Mouse (Mus musculus) limb, embryonic 11.5 days (tissue): ENCODE results near the gene Pou2f3. TPM values are rescaled to one million over a fixed set of nuclear protein-coding genes. Genes with fewer than 3 reads are reported as not detected.
"Not testable (repeated sequence)": the region's sequence is repeated elsewhere in the genome, so short reads cannot be mapped to it uniquely, and the experiment has no call there.

Experiments
- ATAC-seq: fragments of 200-750 bp; cut with Nextera tagmentation; 2 replicates; pipeline ENCODE4 v1.8.0; 2017; ENCODE audit warnings: low read depth; ENCODE audit not compliant: insufficient number of reproducible peaks, low FRiP score, low TSS enrichment
- DNase-seq: peaks from one replicate; pipeline ENCODE4 v3.0.0-alpha.2; 2015; ENCODE audit warnings: low spot score
- H3K27ac ChIP-seq: fragments of 300-500 bp; sonication (generic); replicated peaks from 2 replicates; pipeline ENCODE4 v1.5.1; 2014; ENCODE audit warnings: low read depth, mild to moderate bottlenecking, low read length
- H3K27me3 ChIP-seq: fragments of 300-500 bp; sonication (generic); 2 replicates; pipeline ENCODE4 v1.6.1; 2014; ENCODE audit warnings: mild to moderate bottlenecking, low read length, mixed read lengths; ENCODE audit not compliant: control insufficient read depth, insufficient read depth
- H3K36me3 ChIP-seq: fragments of 300-500 bp; sonication (generic); 2 replicates; pipeline ENCODE4 v1.6.1; 2014; ENCODE audit warnings: mild to moderate bottlenecking, low read length, moderate library complexity, mixed read lengths; ENCODE audit not compliant: control insufficient read depth, insufficient read depth
- H3K4me1 ChIP-seq: fragments of 300-500 bp; sonication (generic); 2 replicates; pipeline ENCODE4 v1.6.1; 2014; ENCODE audit warnings: low read length, mixed read lengths; ENCODE audit not compliant: control insufficient read depth, insufficient read depth
- H3K4me2 ChIP-seq: fragments of 300-500 bp; sonication (generic); 2 replicates; pipeline ENCODE4 v1.6.1; 2014; ENCODE audit warnings: low read depth, mild to moderate bottlenecking, moderate library complexity; ENCODE audit not compliant: severe bottlenecking
- H3K4me3 ChIP-seq: fragments of 300-500 bp; sonication (generic); 2 replicates; pipeline ENCODE4 v1.5.1; 2014; ENCODE audit warnings: low read depth, low read length
- H3K9ac ChIP-seq: fragments of 300-500 bp; sonication (generic); 2 replicates; pipeline ENCODE4 v1.6.1; 2014; ENCODE audit warnings: mild to moderate bottlenecking, low read length
- H3K9me3 ChIP-seq: fragments of 300-500 bp; sonication (generic); 2 replicates; pipeline ENCODE4 v1.6.1; 2016; ENCODE audit warnings: low read length; ENCODE audit not compliant: control insufficient read depth
- whole genome bisulfite sequencing: fragments of 180-500 bp; shearing (Covaris S2); extraction: QIAGEN DNeasy Blood & Tissue Kit; methylation state at CpG from one replicate; pipeline ENCODE4 v1.1.7; 2014; 5-methylcytosine and 5-hydroxymethylcytosine counted together
- polyA plus RNA-seq: library from polyadenylated mRNA; unstranded; fragments of >200 nt; fragmentation: Nextera tagmentation; extraction: Ambion mirVana; gene quantifications from 2 replicates; pipeline ENCODE4 v1.2.1, GENCODE M21; 2014

The Pou2f3 gene
- polyA plus RNA-seq, 1 experiment from 2014 or later, result not detected

DNA sequence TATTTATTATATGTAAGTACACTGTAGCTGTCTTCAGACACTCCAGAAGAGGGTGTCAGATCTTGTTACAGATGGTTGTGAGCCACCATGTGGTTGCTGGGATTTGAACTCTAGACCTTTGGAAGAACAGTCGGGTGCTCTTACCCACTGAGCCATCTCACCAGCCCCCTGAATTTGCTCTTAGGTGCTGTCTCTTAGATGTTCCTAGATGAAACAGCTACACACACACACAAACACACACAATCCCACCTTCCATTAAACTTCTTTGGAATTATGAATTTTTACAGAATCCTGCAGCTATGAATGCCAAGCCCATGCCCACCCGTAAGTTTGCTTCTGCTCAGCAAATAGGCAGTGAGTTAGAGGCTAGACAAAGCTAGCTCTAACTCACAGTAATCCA, 88.2 kb downstream of the Pou2f3 start:
- H3K36me3 ChIP-seq, H3K9me3 ChIP-seq, ATAC-seq, H3K9ac ChIP-seq, DNase-seq, H3K27me3 ChIP-seq, H3K4me1 ChIP-seq, H3K27ac ChIP-seq, H3K4me2 ChIP-seq, H3K4me3 ChIP-seq: not testable (repeated sequence)
- 95% methylated on average over 2 of the region's 2 CpGs for WGBS

DNA sequence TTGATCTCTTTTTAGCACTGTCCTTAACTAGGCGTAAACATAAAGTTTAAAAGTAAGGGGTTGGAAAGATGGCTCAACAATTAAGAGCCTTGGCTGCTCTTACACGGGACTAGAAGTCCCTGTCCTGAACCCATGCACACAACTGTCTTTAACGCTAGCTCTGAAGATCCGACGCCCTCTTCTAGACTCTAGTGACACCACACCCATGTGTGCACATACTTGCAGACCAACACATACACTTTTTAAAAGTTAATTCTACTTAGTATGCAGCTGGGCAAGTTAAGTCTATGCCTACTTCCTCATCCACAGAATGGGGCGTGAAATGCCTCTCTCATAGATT, 93.2 kb downstream of the Pou2f3 start:
- no peak overlapping the region for H3K27ac ChIP-seq
- no peaks in the 10 kb centered on the region for H3K9me3 ChIP-seq
- 0 out of 2 replicates have a peak, but pooled peaks cover 4% of the 10 kb centered on the region for H3K27me3 ChIP-seq
- WGBS, result 81% methylated on average over 6 of the region's 6 CpGs
- peak overlapping the region; percentile 84; the same call in 1 of the 2 replicates for H3K4me2 ChIP-seq
- H3K4me3 ChIP-seq, result no peak overlapping the region
- H3K36me3 ChIP-seq, result no peaks in the 10 kb centered on the region
- no peak overlapping the region for H3K9ac ChIP-seq
- DNase-seq (no peak), ATAC-seq (no peak)
- H3K4me1 ChIP-seq, result no peaks in the 10 kb centered on the region

DNA sequence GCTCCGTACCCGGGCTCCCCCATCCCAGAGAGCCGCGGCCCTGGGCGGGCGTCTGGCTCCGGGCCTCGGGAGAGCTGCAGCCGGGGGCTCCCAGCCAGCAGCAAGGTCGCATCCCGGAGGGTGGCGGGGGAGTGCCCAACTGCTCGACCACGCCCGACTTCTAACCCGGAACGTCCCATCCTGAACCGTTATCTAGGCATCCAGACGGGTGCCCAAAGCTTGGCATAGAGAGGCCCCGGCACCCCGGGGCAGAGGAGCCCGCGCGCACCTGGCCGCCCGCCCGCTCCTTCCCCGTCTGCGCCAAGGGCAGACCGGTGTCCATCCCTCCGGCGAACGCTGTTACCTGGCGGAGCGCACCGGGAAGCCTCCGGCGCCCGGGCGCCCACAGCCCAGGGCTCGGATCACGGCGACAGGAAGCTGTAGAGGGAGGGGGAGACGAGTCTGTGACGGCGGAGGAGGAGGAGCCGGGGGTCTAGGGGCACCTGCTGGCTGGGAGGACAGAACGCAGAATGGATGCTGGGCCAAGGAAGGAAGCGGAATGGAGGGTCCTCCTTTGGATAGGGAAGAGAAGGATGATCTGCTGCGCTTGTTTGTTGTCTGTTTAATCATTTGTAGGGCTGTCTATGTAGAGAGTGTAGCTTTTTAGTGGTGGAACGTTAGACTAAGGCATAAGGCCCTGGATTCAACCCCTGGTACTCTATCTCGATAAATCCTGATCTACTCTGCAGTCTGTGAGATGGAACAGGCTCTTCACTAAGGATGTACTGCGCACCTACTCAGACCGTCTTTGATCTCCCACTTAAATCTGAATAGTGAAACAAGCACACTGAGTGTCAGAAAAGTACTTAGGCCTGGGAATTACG, 93.8 kb downstream of the Pou2f3 start, which contains the start of gene Tmem136:
Tmem136 (minus strand) TSS at position 437 of the 863 bp plus-strand sequence.
- Histone ChIP-seq H3K4me2 (peak within 1 kb of the TSS; percentile 84), H3K4me3 (peak within 1 kb of the TSS; percentile 90), H3K9ac (peak within 1 kb of the TSS; percentile 85), H3K4me1 (no peaks in the 10 kb centered on the region), H3K27me3 (0 out of 2 replicates have a peak, but pooled peaks cover 4% of the 10 kb centered on the region), H3K36me3 (no peaks in the 10 kb centered on the region), H3K9me3 (no peaks in the 10 kb centered on the region), H3K27ac (no peak within 1 kb of the TSS)
- DNase-seq (peak; percentile 80), ATAC-seq (peak; percentile 62)
- 4% methylated on average over 55 of the region's 55 CpGs for WGBS

DNA sequence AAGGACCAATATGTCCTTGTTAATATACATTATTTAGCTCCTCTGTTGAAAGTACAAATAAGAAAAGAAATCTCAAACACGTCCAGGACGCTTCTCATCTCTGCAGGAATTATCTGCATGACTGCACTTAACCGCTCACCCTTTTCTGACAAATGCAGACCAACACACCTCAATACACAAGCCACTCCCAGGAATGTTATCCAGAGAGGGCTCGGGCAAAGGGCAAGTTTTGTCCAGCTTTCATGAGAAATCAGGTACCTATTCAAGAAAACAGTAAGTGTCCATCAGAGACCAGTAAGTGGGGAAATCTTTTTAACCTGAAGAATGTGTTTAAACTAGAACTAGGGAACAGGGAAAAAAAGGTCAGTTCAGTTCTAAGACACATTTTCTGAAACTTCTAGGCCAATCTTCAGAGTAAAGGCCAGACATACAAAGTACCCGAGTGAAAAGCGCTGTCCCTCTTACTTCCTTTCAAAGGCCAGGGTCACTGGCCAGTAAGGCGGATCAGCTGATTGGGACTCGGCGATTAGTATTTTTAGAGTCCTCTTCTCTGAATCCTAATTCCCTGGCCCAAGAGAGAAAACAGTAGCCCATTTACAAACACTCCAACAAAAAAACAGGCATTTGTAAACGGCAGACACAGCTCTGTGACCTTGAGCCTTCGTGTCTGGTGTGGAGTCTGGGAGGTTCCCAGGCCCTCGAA, 94.6 kb downstream of the Pou2f3 start:
- WGBS, result 33% methylated on average over 12 of the region's 12 CpGs
- DNase-seq (no peak), ATAC-seq (no peak)
- no peaks in the 10 kb centered on the region for H3K9me3 ChIP-seq
- H3K4me2 ChIP-seq, result peak overlapping the region; percentile 84
- no peaks in the 10 kb centered on the region for H3K4me1 ChIP-seq
- H3K27ac ChIP-seq, result no peak overlapping the region
- H3K36me3 ChIP-seq, result no peaks in the 10 kb centered on the region
- H3K4me3 ChIP-seq, result peak overlapping the region; percentile 90
- H3K9ac ChIP-seq, result peak overlapping the region; percentile 85
- H3K27me3 ChIP-seq, result 0 out of 2 replicates have a peak, but pooled peaks cover 4% of the 10 kb centered on the region

DNA sequence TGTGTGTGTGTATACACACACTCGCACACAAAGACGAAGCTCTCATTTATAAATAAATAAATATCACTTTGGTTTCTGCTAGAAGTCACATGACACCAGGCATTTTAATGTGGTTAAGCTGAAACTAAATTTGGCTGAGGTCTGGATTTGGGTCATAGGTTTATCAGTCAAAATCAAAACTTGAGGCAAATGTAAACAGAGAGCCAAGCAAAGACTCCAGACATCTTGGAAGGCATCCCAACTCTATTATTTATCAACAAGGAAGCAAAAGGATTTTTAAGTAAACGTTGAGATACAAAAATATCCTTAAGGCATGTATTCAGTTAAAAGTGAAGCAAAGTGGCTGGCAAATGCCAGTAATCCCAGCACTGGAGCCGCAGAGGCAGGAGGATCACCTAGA, 95.3 kb downstream of the Pou2f3 start:
- H3K27ac ChIP-seq, result no peak overlapping the region
- WGBS, result 95% methylated on average over 4 of the region's 4 CpGs
- no peak for ATAC-seq
- no peak overlapping the region for H3K4me2 ChIP-seq
- H3K36me3 ChIP-seq, result no peaks in the 10 kb centered on the region; the same call in 1 of the 2 replicates
- H3K27me3 ChIP-seq, result 0 out of 2 replicates have a peak, but pooled peaks cover 4% of the 10 kb centered on the region
- no peak overlapping the region for H3K4me3 ChIP-seq
- H3K9ac ChIP-seq, result no peak overlapping the region
- no peak for DNase-seq
- H3K9me3 ChIP-seq, result no peaks in the 10 kb centered on the region
- no peaks in the 10 kb centered on the region for H3K4me1 ChIP-seq

DNA sequence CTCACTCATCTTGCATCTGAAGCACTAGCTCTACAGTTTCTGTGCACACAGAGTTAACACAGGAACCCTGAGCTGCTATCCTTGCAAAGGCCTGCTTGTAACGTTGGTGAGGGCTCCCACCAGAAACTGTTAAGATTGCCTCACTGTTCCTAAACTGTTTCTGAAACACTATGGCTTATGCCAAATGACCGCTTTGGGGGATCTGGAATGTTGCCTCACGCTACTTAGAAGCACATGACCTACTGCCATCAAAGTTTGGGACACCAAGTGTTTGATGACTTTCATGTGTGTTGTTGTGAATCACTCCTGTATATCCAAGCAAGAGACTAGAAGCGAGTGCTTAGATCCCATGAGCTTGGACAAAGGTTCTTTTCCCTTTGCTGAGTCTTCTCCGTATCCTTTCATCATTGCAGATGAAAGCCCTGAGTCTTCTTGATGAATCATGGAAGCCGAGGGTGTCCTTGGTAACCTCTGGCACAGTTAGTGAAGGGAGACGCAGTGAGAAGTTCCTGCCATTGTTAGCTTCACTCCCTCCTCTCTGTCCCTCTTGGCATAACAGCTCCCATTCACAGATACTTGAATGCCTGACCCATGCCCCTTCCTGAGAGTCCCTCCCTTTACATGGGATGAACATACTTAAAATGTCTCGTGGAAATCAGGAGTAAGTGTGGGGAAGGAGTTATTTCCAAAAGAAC, 99.7 kb downstream of the Pou2f3 start:
- Histone ChIP-seq H3K4me1 (0 out of 2 replicates have a peak, but pooled peaks cover 2% of the 10 kb centered on the region), H3K27ac (no peak overlapping the region), H3K4me2 (no peak overlapping the region), H3K9ac (no peak overlapping the region), H3K27me3 (no peaks in the 10 kb centered on the region), H3K9me3 (no peaks in the 10 kb centered on the region), H3K4me3 (no peak overlapping the region), H3K36me3 (no peaks in the 10 kb centered on the region; the same call in 1 of the 2 replicates)
- DNase-seq (no peak), ATAC-seq (no peak)
- 90% methylated on average over 8 of the region's 8 CpGs for WGBS

DNA sequence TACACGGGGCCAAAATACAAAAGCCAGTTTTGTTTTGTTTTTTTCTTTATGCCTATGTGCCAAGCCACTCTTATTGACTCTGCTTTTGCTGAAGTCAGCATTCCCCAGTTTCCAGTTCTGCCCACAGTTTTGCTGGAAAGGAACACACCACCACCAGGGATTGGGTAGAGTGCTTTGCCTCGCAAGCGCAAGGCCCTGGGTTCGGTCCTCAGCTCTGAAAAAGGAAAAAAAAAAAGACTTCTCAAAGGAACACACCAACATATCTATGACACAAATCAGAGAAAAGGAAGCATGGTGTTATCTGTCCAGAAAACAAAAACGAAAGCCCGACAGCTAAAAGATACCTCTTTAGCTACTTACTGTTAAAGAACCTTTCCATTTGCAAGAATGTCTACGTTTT, 101.0 kb downstream of the Pou2f3 start:
- H3K4me3 ChIP-seq, result no peak overlapping the region
- no peak overlapping the region for H3K4me2 ChIP-seq
- DNase-seq (no peak), ATAC-seq (no peak)
- no peak overlapping the region for H3K9ac ChIP-seq
- no peaks in the 10 kb centered on the region for H3K27me3 ChIP-seq
- 85% methylated on average over 7 of the region's 7 CpGs for WGBS
- no peaks in the 10 kb centered on the region for H3K9me3 ChIP-seq
- no peaks in the 10 kb centered on the region; the same call in 1 of the 2 replicates for H3K36me3 ChIP-seq
- H3K27ac ChIP-seq, result no peak overlapping the region
- 0 out of 2 replicates have a peak, but pooled peaks cover 2% of the 10 kb centered on the region for H3K4me1 ChIP-seq

DNA sequence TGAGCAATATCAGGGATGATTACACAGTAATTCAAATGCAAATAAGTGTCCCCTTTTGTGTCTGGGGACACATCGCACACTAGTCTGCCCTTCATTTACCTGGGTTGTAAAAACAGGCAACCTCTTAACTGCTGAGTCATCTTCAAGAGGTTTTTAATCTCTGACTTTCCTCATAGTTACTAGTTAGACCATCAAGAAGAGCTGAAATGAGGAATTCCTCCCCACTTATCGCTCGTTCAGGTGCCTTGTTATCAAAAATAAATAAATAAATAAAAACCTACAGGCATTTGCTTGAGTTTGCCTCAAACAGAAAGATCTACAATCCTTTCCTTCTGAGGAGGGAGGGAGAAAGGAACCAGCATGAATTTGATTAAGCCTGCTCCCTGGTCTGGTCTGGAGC, 101.4 kb downstream of the Pou2f3 start:
- WGBS, result 82% methylated on average over 3 of the region's 3 CpGs
- Histone ChIP-seq H3K27ac (no peak overlapping the region), H3K9me3 (no peaks in the 10 kb centered on the region), H3K27me3 (no peaks in the 10 kb centered on the region), H3K36me3 (no peaks in the 10 kb centered on the region; the same call in 1 of the 2 replicates), H3K4me2 (no peak overlapping the region), H3K9ac (no peak overlapping the region), H3K4me3 (no peak overlapping the region), H3K4me1 (peaks cover 3% of the 10 kb centered on the region; the same call in 1 of the 2 replicates)
- no peak for DNase-seq
- ATAC-seq, result no peak
